Mouse (Mus musculus): ENCODE measurements around the gene Dcun1d3.

DNA sequence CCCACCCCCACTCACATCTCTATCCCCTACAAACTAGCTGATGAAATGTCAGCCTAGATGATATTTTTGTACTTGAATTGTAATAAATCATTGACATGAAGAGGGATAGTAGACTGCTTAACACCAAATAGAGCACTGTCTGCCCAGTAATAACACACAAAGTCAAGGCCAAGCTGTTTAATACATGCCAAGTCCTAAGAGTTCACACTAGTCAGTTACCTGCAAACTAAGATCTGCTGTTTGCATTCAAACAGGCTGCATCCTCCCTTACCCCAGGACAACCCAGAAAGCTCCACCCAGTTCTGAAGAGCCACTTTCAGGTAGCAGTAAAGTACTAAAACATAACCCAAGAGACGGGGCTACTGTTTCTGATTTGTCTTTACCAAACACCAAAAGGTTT, 3.9 kb downstream of the Dcun1d3 start:
- TF ChIP-seq TAL1 (IDR thresholded peaks at IDR 0.05; ENCODE audit: low read length) (no peak), GATA1 (IDR thresholded peaks at IDR 0.05; ENCODE audit: low read length) (no peak)

All from erythroblast, embryonic 14.5 days (primary cell).